In genomic region chr2:64369791-64370190, GRCm38 (mm10) we compare ENCODE assay signal across 10 mouse cellular contexts.
DNase-seq lines count a peak whose midpoint lies in the region; ATAC-seq and TF ChIP-seq lines count a peak whose summit lies in the region.
"Had no signal": no experiment of that assay in that cellular context is flagged by ENCODE, and none has a peak within 500 bp of the region (broad histone marks: within the 10 kb centered on the region; RNA-seq: fewer than 3 reads in every experiment).

No protein-coding gene starts in this region.

- H3K4me3 ChIP-seq in forebrain, embryonic 11.5 days (ENCODE audit: low read depth, low read length): no peak overlapping the region
- no peak overlapping the region; the same call in 1 of the 2 replicates for H3K4me3 ChIP-seq in forebrain, embryonic 10.5 days
- no peak overlapping the region for H3K4me3 ChIP-seq in cortical plate, adult 2 months (ENCODE audit: insufficient read depth, low read length)
- no peak overlapping the region for H3K4me3 ChIP-seq in hindbrain, embryonic 16.5 days (ENCODE audit: low read length)
- H3K4me3 ChIP-seq in neural tube, embryonic 13.5 days: no peak overlapping the region

- DNase-seq in forebrain, embryonic 11.5 days (ENCODE audit: low spot score): no peak
- DNase-seq in forebrain, embryonic 10.5 days (ENCODE audit: extremely low spot score, low spot score): no peak
- no peak for DNase-seq in MN1 (ENCODE audit: low spot score)
- no peak for DNase-seq in testis, postnatal 14 days (ENCODE audit: low spot score)
- no peak for DNase-seq in ovary, postnatal 14 days (ENCODE audit: low spot score)
- DNase-seq: lung, adult 18-20 months had no signal

- no peaks in the 10 kb centered on the region for H3K36me3 ChIP-seq in forebrain, embryonic 11.5 days (ENCODE audit: control insufficient read depth, insufficient read depth, low read length)
- H3K36me3 ChIP-seq in forebrain, embryonic 10.5 days (replicated peaks): no peaks in the 10 kb centered on the region
- no peaks in the 10 kb centered on the region for H3K36me3 ChIP-seq in hindbrain, embryonic 16.5 days (ENCODE audit: control insufficient read depth, insufficient read depth, low read length)
- no peaks in the 10 kb centered on the region for H3K36me3 ChIP-seq in neural tube, embryonic 13.5 days

- peak; percentile 73 for ATAC-seq in forebrain, embryonic 11.5 days (replicated peaks; ENCODE audit: low FRiP score)
- ATAC-seq in hindbrain, embryonic 16.5 days: peak; percentile 72
- ATAC-seq in neural tube, embryonic 13.5 days (ENCODE audit: low read depth): peak; percentile 69; the same call in 1 of the 2 replicates
- ATAC-seq: intestine, postnatal 0 days had no signal

- no peak overlapping the region for H3K4me2 ChIP-seq in forebrain, embryonic 11.5 days (ENCODE audit: low read depth, low read length, severe bottlenecking)
- no peak overlapping the region for H3K4me2 ChIP-seq in hindbrain, embryonic 16.5 days (ENCODE audit: low read length)
- H3K4me2 ChIP-seq in neural tube, embryonic 13.5 days: no peak overlapping the region

- H3K27ac ChIP-seq in forebrain, embryonic 11.5 days (ENCODE audit: low read depth, low read length): no peak overlapping the region
- no peak overlapping the region for H3K27ac ChIP-seq in forebrain, embryonic 10.5 days
- peak overlapping the region; percentile 37; the same call in 1 of the 2 replicates for H3K27ac ChIP-seq in cortical plate, adult 2 months (ENCODE audit: insufficient read depth, low read length)
- H3K27ac ChIP-seq in hindbrain, embryonic 16.5 days (ENCODE audit: low read depth, low read length): 0 out of 2 replicates have a peak overlapping the region, but pooled peaks have one; percentile 23
- peak overlapping the region; percentile 52 for H3K27ac ChIP-seq in neural tube, embryonic 13.5 days (replicated peaks)

- H3K9ac ChIP-seq in forebrain, embryonic 11.5 days (ENCODE audit: low read length): no peak overlapping the region
- H3K9ac ChIP-seq in hindbrain, embryonic 16.5 days (ENCODE audit: low read depth, low read length): no peak overlapping the region
- no peak overlapping the region for H3K9ac ChIP-seq in neural tube, embryonic 13.5 days

- 12% methylated on average over 2 of the region's 2 CpGs for WGBS in forebrain, embryonic 11.5 days
- WGBS in forebrain, embryonic 10.5 days: 9% methylated on average over 2 of the region's 2 CpGs
- 19% methylated on average over 2 of the region's 2 CpGs for WGBS in hindbrain, embryonic 16.5 days
- 5% methylated on average over 2 of the region's 2 CpGs for WGBS in neural tube, embryonic 13.5 days

- peaks cover 7% of the 10 kb centered on the region; the same call in 1 of the 2 replicates for H3K4me1 ChIP-seq in forebrain, embryonic 11.5 days (replicated peaks; ENCODE audit: control insufficient read depth, insufficient read depth, low read length)
- H3K4me1 ChIP-seq in forebrain, embryonic 10.5 days: peaks cover 16% of the 10 kb centered on the region
- H3K4me1 ChIP-seq in cortical plate, adult 2 months (ENCODE audit: control insufficient read depth, insufficient read depth, low read length): no peaks in the 10 kb centered on the region
- H3K4me1 ChIP-seq in hindbrain, embryonic 16.5 days (ENCODE audit: control insufficient read depth, insufficient read depth, low read depth, low read length): no peaks in the 10 kb centered on the region; the same call in 1 of the 2 replicates
- peaks cover 28% of the 10 kb centered on the region for H3K4me1 ChIP-seq in neural tube, embryonic 13.5 days (replicated peaks)

- H3K27me3 ChIP-seq in forebrain, embryonic 11.5 days (ENCODE audit: control insufficient read depth, insufficient read depth, low read length): no peaks in the 10 kb centered on the region
- H3K27me3 ChIP-seq in forebrain, embryonic 10.5 days (ENCODE audit: poor library complexity, severe bottlenecking): no peaks in the 10 kb centered on the region
- no peaks in the 10 kb centered on the region for H3K27me3 ChIP-seq in hindbrain, embryonic 16.5 days (replicated peaks; ENCODE audit: control insufficient read depth, insufficient read depth, low read length)
- no peaks in the 10 kb centered on the region for H3K27me3 ChIP-seq in neural tube, embryonic 13.5 days

- TF ChIP-seq CTCF in cortical plate, adult 2 months (IDR thresholded peaks at IDR 0.05; ENCODE audit: extremely low read depth, insufficient read depth, low read length): no peak

- no peak for TF ChIP-seq POLR2A in cortical plate, adult 2 months (IDR thresholded peaks at IDR 0.05; ENCODE audit: extremely low read depth, insufficient read depth, low read length)

- H3K9me3 ChIP-seq in forebrain, embryonic 11.5 days (ENCODE audit: control insufficient read depth, low read length): no peaks in the 10 kb centered on the region
- no peaks in the 10 kb centered on the region for H3K9me3 ChIP-seq in forebrain, embryonic 10.5 days
- no peaks in the 10 kb centered on the region for H3K9me3 ChIP-seq in hindbrain, embryonic 16.5 days (ENCODE audit: control insufficient read depth, low read length)
- no peaks in the 10 kb centered on the region for H3K9me3 ChIP-seq in neural tube, embryonic 13.5 days

Comparison
In these comparisons a context has a peak if more than half of its experiments do, and no peak if none do; other contexts are left out.
1. H3K27ac ChIP-seq: peak in cortical plate, adult 2 months (single experiment), hindbrain, embryonic 16.5 days (single experiment) and neural tube, embryonic 13.5 days (single experiment); none in forebrain, embryonic 11.5 days (single experiment) and forebrain, embryonic 10.5 days (single experiment).
2. Peak in every context shown above with its lines, with median percentiles within 50 percentile points of each other: ATAC-seq.